Mouse (Mus musculus) left cerebral cortex, postnatal 14 days (tissue): ENCODE data around the gene Pard3. TPM values are rescaled to one million over a fixed set of nuclear protein-coding genes. Genes with fewer than 3 reads are reported as not detected.

ENCODE experiments used
- DNase-seq, 2 experiments: peaks; one replicate each; pipeline ENCODE4 v3.0.0; 2021 to 2022; ENCODE audit warnings: low spot score in 2 of 2, mixed read lengths in 1 of 2
- intact Hi-C: fragments of 180-260 bp; cut with DNase I; formaldehyde crosslinking; loops from one replicate; pipeline ENCODE4 v1.15.1; 2025
- total RNA-seq, 2 experiments: library from RNA; stranded (reverse); gene quantifications; 2 replicates each; pipeline ENCODE4 v1.2.3; 2021

The Pard3 gene
- total RNA-seq, 2 experiments from 2014 or later, result 12.0 to 13.2 TPM

- no peak for DNase-seq
Observed at GRCm38 (mm10) chr8:127125686-127126683, 62.3 kb downstream of the Pard3 start.

GRCm38 (mm10) chr8:127128781-127129396 is 65.2 kb downstream of the Pard3 start:
- DNase-seq, result no peak
- intact Hi-C loops, result no loop called here

More at GRCm38 (mm10) chr8:127125686-127126683, 62.3 kb downstream of the Pard3 start:
- intact Hi-C loops, result no loop called here

GRCm38 (mm10) chr8:127134327-127134726 is 70.6 kb downstream of the Pard3 start:
- intact Hi-C loops, result no loop called here
- DNase-seq, result no peak

GRCm38 (mm10) chr8:127136201-127136600 is 72.5 kb downstream of the Pard3 start:
- intact Hi-C loops, result loop anchor here (5.0 kb wide), 1 partner anchor 74 kb away; the partner anchor contains the start of gene Pard3
- no peak for DNase-seq

- intact Hi-C loops, result loop anchor here (5.0 kb wide), 1 partner anchor 74 kb away; the partner anchor contains the start of gene Pard3
- no peak for DNase-seq
Observed at GRCm38 (mm10) chr8:127136781-127137180, 73.1 kb downstream of the Pard3 start.

GRCm38 (mm10) chr8:127139154-127139553 is 75.5 kb downstream of the Pard3 start:
- DNase-seq, result peak; percentile 73 to 82
- intact Hi-C loops, result loop anchor here (2.0 to 5.0 kb wide), 2 partner anchors 77 to 152 kb away; partner anchors contain the start of gene Pard3

- no peak for DNase-seq
- intact Hi-C loops, result loop anchor here (5.0 kb wide), 1 partner anchor 36 kb away; no protein-coding TSS in a partner anchor
Observed at GRCm38 (mm10) chr8:127140945-127141344, 77.3 kb downstream of the Pard3 start.

GRCm38 (mm10) chr8:127143641-127144040 is 79.9 kb downstream of the Pard3 start:
- intact Hi-C loops, result loop anchor here (5.0 kb wide), 1 partner anchor 34 kb away; no protein-coding TSS in a partner anchor
- DNase-seq, result no peak

GRCm38 (mm10) chr8:127144562-127144961 is 80.9 kb downstream of the Pard3 start:
- intact Hi-C loops, result loop anchor here (5.0 kb wide), 1 partner anchor 33 kb away; no protein-coding TSS in a partner anchor

GRCm38 (mm10) chr8:127145135-127145534 is 81.4 kb downstream of the Pard3 start:
- intact Hi-C loops, result no loop called here
- no peak for DNase-seq

More at GRCm38 (mm10) chr8:127144562-127144961, 80.9 kb downstream of the Pard3 start:
- no peak for DNase-seq

GRCm38 (mm10) chr8:127146055-127146454 is 82.4 kb downstream of the Pard3 start:
- no peak for DNase-seq
- intact Hi-C loops, result no loop called here

- intact Hi-C loops, result no loop called here
- peak in 1 of 2 experiments; percentile 7 for DNase-seq
Observed at GRCm38 (mm10) chr8:127148821-127149220, 85.1 kb downstream of the Pard3 start.

- intact Hi-C loops, result no loop called here
Observed at GRCm38 (mm10) chr8:127150645-127151044, 87.0 kb downstream of the Pard3 start.

GRCm38 (mm10) chr8:127151706-127152105 is 88.0 kb downstream of the Pard3 start:
- DNase-seq, result no peak
- intact Hi-C loops, result no loop called here

More at GRCm38 (mm10) chr8:127150645-127151044, 87.0 kb downstream of the Pard3 start:
- no peak for DNase-seq

- DNase-seq, result no peak
- intact Hi-C loops, result no loop called here
Observed at GRCm38 (mm10) chr8:127157087-127157486, 93.4 kb downstream of the Pard3 start.

GRCm38 (mm10) chr8:127159421-127159966 is 95.8 kb downstream of the Pard3 start:
- DNase-seq, result no peak
- intact Hi-C loops, result no loop called here

- intact Hi-C loops, result no loop called here
- no peak for DNase-seq
Observed at GRCm38 (mm10) chr8:127161854-127162253, 98.2 kb downstream of the Pard3 start.

GRCm38 (mm10) chr8:127162821-127163220 is 99.1 kb downstream of the Pard3 start:
- intact Hi-C loops, result no loop called here
- DNase-seq, result no peak
